Mouse (Mus musculus) bone marrow macrophage, adult 2 months (primary cell): ENCODE measurements around the gene Txndc5.

Experiments used
- CTCF ChIP-seq: IDR thresholded peaks from 2 replicates; pipeline ENCODE4 v1.5.1; 2012; ENCODE audit warnings: low read depth, mild to moderate bottlenecking, low read length, moderate library complexity
- POLR2A ChIP-seq: IDR thresholded peaks from 2 replicates; pipeline ENCODE4 v1.6.1; 2012; ENCODE audit warnings: mild to moderate bottlenecking, low read depth, low read length, borderline replicate concordance

GRCm38 (mm10) chr13:38546754-38547153 lies 18.1 kb upstream of the Txndc5 start:
- TF ChIP-seq CTCF = no peak
- TF ChIP-seq POLR2A = no peak
